Mouse (Mus musculus) layer of hippocampus, adult 8-10 months (tissue): ENCODE measurements around the gene Hhipl1. TPM values are rescaled to one million over a fixed set of nuclear protein-coding genes. Genes with fewer than 3 reads are reported as not detected.

Source experiments
- DNase-seq, 2 experiments: peaks; one replicate each; pipeline ENCODE4 v3.0.0; 2022; ENCODE audit warnings: low spot score in 2 of 2
- total RNA-seq, 4 experiments: library from RNA; stranded (reverse); gene quantifications; 2 replicates each; pipeline ENCODE4 v1.2.4; 2022

The Hhipl1 gene
- total RNA-seq, 4 experiments from 2014 or later: 5.6 to 8.5 (median 7.1) TPM

GRCm38 (mm10) chr12:108312432-108312851 is 6.4 kb downstream of the Hhipl1 start:
- no peak for DNase-seq

GRCm38 (mm10) chr12:108313244-108313772 is 7.2 kb downstream of the Hhipl1 start:
- DNase-seq: no peak

GRCm38 (mm10) chr12:108315818-108316217 is 9.7 kb downstream of the Hhipl1 start:
- DNase-seq: no peak

GRCm38 (mm10) chr12:108316655-108317054 is 10.6 kb downstream of the Hhipl1 start:
- no peak for DNase-seq

GRCm38 (mm10) chr12:108317201-108317738 is 11.2 kb downstream of the Hhipl1 start:
- no peak for DNase-seq

- DNase-seq: no peak
Observed at GRCm38 (mm10) chr12:108317826-108318430, 11.9 kb downstream of the Hhipl1 start.

GRCm38 (mm10) chr12:108318499-108318898 is 12.4 kb downstream of the Hhipl1 start:
- no peak for DNase-seq

- no peak for DNase-seq
Observed at GRCm38 (mm10) chr12:108320096-108320495, 14.0 kb downstream of the Hhipl1 start.

GRCm38 (mm10) chr12:108326401-108326800 is 20.3 kb downstream of the Hhipl1 start:
- DNase-seq: peak; percentile 34 to 52

GRCm38 (mm10) chr12:108327889-108328491 is 21.9 kb downstream of the Hhipl1 start:
- peak; percentile 79 to 89 for DNase-seq

GRCm38 (mm10) chr12:108333056-108333455 is 27.0 kb downstream of the Hhipl1 start:
- peak; percentile 83 to 85 for DNase-seq

- no peak for DNase-seq
Observed at GRCm38 (mm10) chr12:108333481-108333882, 27.4 kb downstream of the Hhipl1 start.

GRCm38 (mm10) chr12:108333895-108334445 is 27.9 kb downstream of the Hhipl1 start, which contains the start of gene Cyp46a1:
Gene Cyp46a1 (plus strand): TSS chr12:108334381.
- peak; percentile 100 for DNase-seq

GRCm38 (mm10) chr12:108334529-108334928 is 28.5 kb downstream of the Hhipl1 start:
- peak in 1 of 2 experiments; percentile 40 for DNase-seq

- DNase-seq: no peak
Observed at GRCm38 (mm10) chr12:108338572-108339190, 32.6 kb downstream of the Hhipl1 start.

GRCm38 (mm10) chr12:108348151-108348550 is 42.1 kb downstream of the Hhipl1 start:
- no peak for DNase-seq

GRCm38 (mm10) chr12:108349026-108349425 is 43.0 kb downstream of the Hhipl1 start:
- peak; percentile 36 to 57 for DNase-seq

GRCm38 (mm10) chr12:108350931-108351330 is 44.9 kb downstream of the Hhipl1 start:
- DNase-seq: no peak

- DNase-seq: no peak
Observed at GRCm38 (mm10) chr12:108352371-108353136, 46.5 kb downstream of the Hhipl1 start.

- no peak for DNase-seq
Observed at GRCm38 (mm10) chr12:108354284-108354683, 48.2 kb downstream of the Hhipl1 start.

GRCm38 (mm10) chr12:108355271-108355670 is 49.2 kb downstream of the Hhipl1 start:
- no peak for DNase-seq
